10 mouse cellular contexts compared by ENCODE assay signal in genomic region chr15:103359869-103360602, GRCm38 (mm10). TPM values are rescaled to one million over a fixed set of nuclear protein-coding genes. Genes with fewer than 3 reads are reported as not detected.
DNase-seq lines count a peak whose midpoint lies in the region; ATAC-seq and TF ChIP-seq lines count a peak whose summit lies in the region.
"Had no signal": no experiment of that assay in that cellular context is flagged by ENCODE, and none has a peak within 500 bp of the region (broad histone marks: within the 10 kb centered on the region; RNA-seq: fewer than 3 reads in every experiment).

No protein-coding gene starts in this region.

- H3K27me3 ChIP-seq in liver, adult 2 months (ENCODE audit: control insufficient read depth, insufficient read depth, low read length), result no peaks in the 10 kb centered on the region
- H3K27me3 ChIP-seq in limb, embryonic 15.5 days, result no peaks in the 10 kb centered on the region
- H3K27me3 ChIP-seq in neural tube, embryonic 15.5 days (replicated peaks), result 0 out of 2 replicates have a peak, but pooled peaks cover 2% of the 10 kb centered on the region
- H3K27me3 ChIP-seq: Patski had no signal

- intact Hi-C loops in gastrocnemius, adult 2 months (cut with DNase I), result no loop called here

- TF ChIP-seq CTCF in liver, adult 2 months (IDR thresholded peaks at IDR 0.05; ENCODE audit: low read depth, low read length), result no peak
- no peak for TF ChIP-seq CTCF in gastrocnemius, adult 2 months (IDR thresholded peaks at IDR 0.05)

- H3K27ac ChIP-seq in liver, adult 2 months (replicated peaks; ENCODE audit: insufficient read depth, low read depth, low read length), result no peak overlapping the region
- peak overlapping the region; percentile 86 for H3K27ac ChIP-seq in gastrocnemius, adult 2 months
- peak overlapping the region; percentile 72 for H3K27ac ChIP-seq in limb, embryonic 15.5 days
- H3K27ac ChIP-seq in neural tube, embryonic 15.5 days (replicated peaks), result no peak overlapping the region

- H3K9me3 ChIP-seq in limb, embryonic 15.5 days, result no peaks in the 10 kb centered on the region
- no peaks in the 10 kb centered on the region for H3K9me3 ChIP-seq in neural tube, embryonic 15.5 days (replicated peaks)

- 56% methylated on average over 5 of the region's 5 CpGs for WGBS in liver, adult 2 months
- 87% methylated on average over 5 of the region's 5 CpGs for WGBS in limb, embryonic 15.5 days
- WGBS in neural tube, embryonic 15.5 days, result 90% methylated on average over 5 of the region's 5 CpGs

- H3K4me3 ChIP-seq in liver, adult 2 months (ENCODE audit: insufficient read depth, low read depth, low read length), result no peak overlapping the region
- peak overlapping the region; percentile 50 for H3K4me3 ChIP-seq in gastrocnemius, adult 2 months
- H3K4me3 ChIP-seq in limb, embryonic 15.5 days, result no peak overlapping the region
- H3K4me3 ChIP-seq in neural tube, embryonic 15.5 days (replicated peaks), result no peak overlapping the region

- peaks cover 43% of the 10 kb centered on the region for H3K4me1 ChIP-seq in liver, adult 2 months (ENCODE audit: control insufficient read depth, insufficient read depth, low read length)
- H3K4me1 ChIP-seq in limb, embryonic 15.5 days, result peaks cover 38% of the 10 kb centered on the region
- peaks cover 8% of the 10 kb centered on the region; the same call in 1 of the 2 replicates for H3K4me1 ChIP-seq in neural tube, embryonic 15.5 days

- H3K4me2 ChIP-seq in limb, embryonic 15.5 days, result no peak overlapping the region
- H3K4me2 ChIP-seq in neural tube, embryonic 15.5 days, result no peak overlapping the region
- H3K4me2 ChIP-seq: lung, embryonic 14.5 days had no signal

- ATAC-seq in limb, embryonic 15.5 days (ENCODE audit: insufficient number of reproducible peaks, low FRiP score, low TSS enrichment, low read depth), result no peak
- no peak for ATAC-seq in neural tube, embryonic 15.5 days (ENCODE audit: low FRiP score)

- peaks cover 12% of the 10 kb centered on the region; the same call in 1 of the 2 replicates for H3K36me3 ChIP-seq in liver, adult 2 months (ENCODE audit: control insufficient read depth, insufficient read depth, low read length)
- peaks cover 24% of the 10 kb centered on the region for H3K36me3 ChIP-seq in limb, embryonic 15.5 days
- H3K36me3 ChIP-seq in neural tube, embryonic 15.5 days, result no peaks in the 10 kb centered on the region

- peak; percentile 83 for DNase-seq in liver, adult 2 months (ENCODE audit: extremely low read depth, low read depth, low spot score)
- DNase-seq in liver, result no peak
- peak; percentile 82 for DNase-seq in cerebellum, adult 11 months
- peak; percentile 90 for DNase-seq in gastrocnemius, adult 2 months
- DNase-seq in embryo, embryonic 9.5 days (ENCODE audit: extremely low spot score), result no peak
- DNase-seq in urinary bladder, postnatal 4 days (ENCODE audit: low spot score in 2 of 2), result no peak
- DNase-seq: lung, embryonic 14.5 days had no signal

- no peak overlapping the region for H3K9ac ChIP-seq in liver, adult 2 months (ENCODE audit: low read depth, low read length)
- H3K9ac ChIP-seq in limb, embryonic 15.5 days, result no peak overlapping the region
- no peak overlapping the region for H3K9ac ChIP-seq in neural tube, embryonic 15.5 days (replicated peaks)
- H3K9ac ChIP-seq: lung, embryonic 14.5 days had no signal

- H3K79me2 ChIP-seq in liver, adult 2 months (ENCODE audit: control insufficient read depth, insufficient read depth, low read length), result peaks cover 11% of the 10 kb centered on the region; the same call in 1 of the 2 replicates

- no peak for TF ChIP-seq POLR2A in liver, adult 2 months (IDR thresholded peaks at IDR 0.05; ENCODE audit: extremely low read depth, insufficient read depth, low read length)

RNA-seq across cellular contexts. Expression of gene Itga5, which starts 6.5 kb away (rescaled TPM):
- total RNA-seq in liver, adult 2 months (2014; rRNA removed), result 3.0 and 5.4 TPM in 2 replicates
- polyA plus RNA-seq in liver, adult 2 months (2012; rRNA removed), result 18.0 and 28.1 TPM in 2 replicates
- total RNA-seq in gastrocnemius, adult 2 months (2021), result 1 to 10 TPM; 5.0 to 10.0 TPM
- 62.0 and 64.9 TPM in 2 replicates for polyA plus RNA-seq in limb, embryonic 15.5 days (2015; fragmentation: Nextera tagmentation; extraction: Ambion mirVana)
- 7.2 and 12.7 TPM in 2 replicates for polyA plus RNA-seq in neural tube, embryonic 15.5 days (2015; fragmentation: Nextera tagmentation; extraction: Ambion mirVana)

RNA-seq across cellular contexts. Expression of gene Zfp385a, which starts 20.1 kb away (rescaled TPM):
- 0.92 and 2.1 TPM in 2 replicates for total RNA-seq in liver, adult 2 months (2014; rRNA removed)
- 14.9 and 17.1 TPM in 2 replicates for polyA plus RNA-seq in liver, adult 2 months (2012; rRNA removed)
- total RNA-seq in gastrocnemius, adult 2 months (2021), result 10 to 100 TPM in 1 of 2 experiments, 1 to 10 TPM in 1; 8.0 to 13.0 TPM
- 17.1 and 19.4 TPM in 2 replicates for polyA plus RNA-seq in limb, embryonic 15.5 days (2015; fragmentation: Nextera tagmentation; extraction: Ambion mirVana)
- 18.6 and 19.9 TPM in 2 replicates for polyA plus RNA-seq in neural tube, embryonic 15.5 days (2015; fragmentation: Nextera tagmentation; extraction: Ambion mirVana)

RNA-seq across cellular contexts. Expression of gene Gpr84, which starts 49.6 kb away (rescaled TPM):
- 0.07 and 0.09 TPM in 2 replicates for total RNA-seq in liver, adult 2 months (2014; rRNA removed)
- polyA plus RNA-seq in liver, adult 2 months (2012; rRNA removed), result 0.12 and 0.19 TPM in 2 replicates
- not detected for total RNA-seq in gastrocnemius, adult 2 months (2021)
- 0.20 and 0.36 TPM in 2 replicates for polyA plus RNA-seq in limb, embryonic 15.5 days (2015; fragmentation: Nextera tagmentation; extraction: Ambion mirVana)
- polyA plus RNA-seq in neural tube, embryonic 15.5 days (2015; fragmentation: Nextera tagmentation; extraction: Ambion mirVana), result 0.33 and 0.60 TPM in 2 replicates
- polyA plus RNA-seq: lung, embryonic 14.5 days; Patski had no signal

Comparison
In these comparisons a context has a peak if more than half of its experiments do, and no peak if none do; other contexts are left out.
1. DNase-seq: peak in liver, adult 2 months (single experiment), cerebellum, adult 11 months (single experiment) and gastrocnemius, adult 2 months (single experiment); none in liver (single experiment), embryo, embryonic 9.5 days (single experiment) and urinary bladder, postnatal 4 days (0 of 2).
2. H3K27ac ChIP-seq: peak in gastrocnemius, adult 2 months (single experiment) and limb, embryonic 15.5 days (single experiment); none in liver, adult 2 months (single experiment) and neural tube, embryonic 15.5 days (single experiment).